ENCODE assay signal across 9 mouse cellular contexts in genomic region chr7:126399548-126399947, GRCm38 (mm10). TPM values are rescaled to one million over a fixed set of nuclear protein-coding genes. Genes with fewer than 3 reads are reported as not detected.
DNase-seq lines count a peak whose midpoint lies in the region; ATAC-seq and TF ChIP-seq lines count a peak whose summit lies in the region.
"Had no signal": no experiment of that assay in that cellular context is flagged by ENCODE, and none has a peak within 500 bp of the region (broad histone marks: within the 10 kb centered on the region; RNA-seq: fewer than 3 reads in every experiment).

No protein-coding gene starts in this region.

- 11% methylated on average over 5 of the region's 5 CpGs for WGBS in midbrain, embryonic 10.5 days
- 11% methylated on average over 5 of the region's 5 CpGs for WGBS in midbrain, embryonic 16.5 days
- WGBS in liver, embryonic 14.5 days (ENCODE audit: insufficient replicate concordance): 4% methylated on average over 5 of the region's 5 CpGs

- TF ChIP-seq EP300 in liver, embryonic 14.5 days (IDR thresholded peaks at IDR 0.05; ENCODE audit: low read depth): no peak

- H3K9me3 ChIP-seq in midbrain, embryonic 10.5 days (replicated peaks): no peaks in the 10 kb centered on the region
- no peaks in the 10 kb centered on the region for H3K9me3 ChIP-seq in midbrain, embryonic 16.5 days (replicated peaks; ENCODE audit: control insufficient read depth, low read length, poor library complexity, severe bottlenecking)
- no peaks in the 10 kb centered on the region for H3K9me3 ChIP-seq in liver, embryonic 14.5 days (ENCODE audit: control insufficient read depth, low read length)

- H3K4me3 ChIP-seq in midbrain, embryonic 10.5 days: no peak overlapping the region
- no peak overlapping the region for H3K4me3 ChIP-seq in midbrain, embryonic 16.5 days (ENCODE audit: low read depth, low read length)
- no peak overlapping the region for H3K4me3 ChIP-seq in liver, embryonic 14.5 days (ENCODE audit: insufficient read depth in 1 of 2, low read depth in 2 of 2, low read length in 2 of 2)

- no peak overlapping the region for H3K4me2 ChIP-seq in midbrain, embryonic 16.5 days (ENCODE audit: low read length)
- H3K4me2 ChIP-seq in liver, embryonic 14.5 days (ENCODE audit: low read depth): no peak overlapping the region

- no peak for ATAC-seq in midbrain, embryonic 16.5 days
- no peak for ATAC-seq in liver, embryonic 14.5 days (ENCODE audit: insufficient read depth)

- H3K4me1 ChIP-seq in midbrain, embryonic 10.5 days: peaks cover 21% of the 10 kb centered on the region
- H3K4me1 ChIP-seq in midbrain, embryonic 16.5 days (ENCODE audit: control insufficient read depth, insufficient read depth, low read length): peaks cover 6% of the 10 kb centered on the region
- H3K4me1 ChIP-seq in liver, embryonic 14.5 days (replicated peaks; ENCODE audit: control insufficient read depth in 2 of 2, insufficient read depth in 2 of 2, low read length in 1 of 2): peaks cover 15 to 17% of the 10 kb centered on the region in 2 experiments

- no peaks in the 10 kb centered on the region for H3K36me3 ChIP-seq in midbrain, embryonic 10.5 days
- no peaks in the 10 kb centered on the region for H3K36me3 ChIP-seq in midbrain, embryonic 16.5 days (ENCODE audit: control insufficient read depth, insufficient read depth, low read length)
- H3K36me3 ChIP-seq in liver, embryonic 14.5 days (replicated peaks; ENCODE audit: control insufficient read depth, insufficient read depth, low read depth): no peaks in the 10 kb centered on the region

- no peaks in the 10 kb centered on the region for H3K27me3 ChIP-seq in midbrain, embryonic 10.5 days (ENCODE audit: low read depth, poor library complexity, severe bottlenecking)
- no peaks in the 10 kb centered on the region for H3K27me3 ChIP-seq in midbrain, embryonic 16.5 days (ENCODE audit: control insufficient read depth, insufficient read depth, low read depth, low read length)
- no peaks in the 10 kb centered on the region for H3K27me3 ChIP-seq in liver, embryonic 14.5 days (ENCODE audit: control insufficient read depth, insufficient read depth, low read length)

- DNase-seq in midbrain, embryonic 10.5 days (ENCODE audit: low spot score): peak; percentile 81
- peak; percentile 87 for DNase-seq in brain, adult 2 months (ENCODE audit: low read depth, low spot score)
- peak; percentile 76 for DNase-seq in forelimb bud, embryonic 11.5 days (ENCODE audit: low read depth, low spot score)
- peak; percentile 92 for DNase-seq in kidney, postnatal 10 days
- DNase-seq in liver, embryonic 14.5 days (ENCODE audit: low read depth in 3 of 3, low spot score in 3 of 3): peak; percentile 47 to 68 (median 68)
- peak; percentile 73 for DNase-seq in right cerebral cortex, adult 18-20 months
- peak; percentile 56 for DNase-seq in urinary bladder, adult 2 months (ENCODE audit: low spot score)

- no peak overlapping the region for H3K9ac ChIP-seq in midbrain, embryonic 16.5 days (ENCODE audit: low read depth, low read length)
- no peak overlapping the region for H3K9ac ChIP-seq in liver, embryonic 14.5 days (replicated peaks)

- peak; percentile 93 for TF ChIP-seq CTCF in liver, embryonic 14.5 days (IDR thresholded peaks at IDR 0.05; ENCODE audit: low read depth)

- no peak overlapping the region for H3K27ac ChIP-seq in midbrain, embryonic 10.5 days (replicated peaks)
- no peak overlapping the region for H3K27ac ChIP-seq in midbrain, embryonic 16.5 days (ENCODE audit: low read length)
- H3K27ac ChIP-seq in liver, embryonic 14.5 days: no peak overlapping the region

RNA-seq across cellular contexts. Expression of gene Nfatc2ip, which starts 3.0 kb away (rescaled TPM):
- polyA plus RNA-seq in midbrain, embryonic 10.5 days (2016; fragmentation: Nextera tagmentation; extraction: Ambion mirVana): 2.6 and 2.8 TPM in 2 replicates
- polyA plus RNA-seq in midbrain, embryonic 16.5 days (2015; fragmentation: Nextera tagmentation; extraction: Ambion mirVana): 2.1 TPM in 2 replicates
- polyA plus RNA-seq in liver, embryonic 14.5 days (2012; rRNA removed): 6.8 and 7.1 TPM in 2 replicates
- 3.0 and 3.1 TPM in 2 replicates for polyA plus RNA-seq in liver, embryonic 14.5 days (2014; fragmentation: Nextera tagmentation; extraction: Ambion mirVana)
- polyA plus RNA-seq in urinary bladder, adult 2 months (2012; rRNA removed): 6.3 and 7.9 TPM in 2 replicates

RNA-seq across cellular contexts. Expression of gene Cd19, which starts 15.1 kb away (rescaled TPM):
- polyA plus RNA-seq in midbrain, embryonic 10.5 days (2016; fragmentation: Nextera tagmentation; extraction: Ambion mirVana): 0.07 and 0.16 TPM in 2 replicates
- polyA plus RNA-seq in midbrain, embryonic 16.5 days (2015; fragmentation: Nextera tagmentation; extraction: Ambion mirVana): not detected in 2 replicates
- 0.30 and 0.35 TPM in 2 replicates for polyA plus RNA-seq in liver, embryonic 14.5 days (2012; rRNA removed)
- 0.34 and 0.64 TPM in 2 replicates for polyA plus RNA-seq in liver, embryonic 14.5 days (2014; fragmentation: Nextera tagmentation; extraction: Ambion mirVana)
- polyA plus RNA-seq in urinary bladder, adult 2 months (2012; rRNA removed): 0.25 and 0.28 TPM in 2 replicates
- polyA plus RNA-seq: heart, embryonic 14.5 days had no signal

RNA-seq across cellular contexts. Expression of gene Spns1, which starts 22.3 kb away (rescaled TPM):
- 67.6 and 68.9 TPM in 2 replicates for polyA plus RNA-seq in midbrain, embryonic 10.5 days (2016; fragmentation: Nextera tagmentation; extraction: Ambion mirVana)
- polyA plus RNA-seq in midbrain, embryonic 16.5 days (2015; fragmentation: Nextera tagmentation; extraction: Ambion mirVana): 87.1 and 92.6 TPM in 2 replicates
- 20.2 and 21.7 TPM in 2 replicates for polyA plus RNA-seq in liver, embryonic 14.5 days (2012; rRNA removed)
- 11.4 and 11.6 TPM in 2 replicates for polyA plus RNA-seq in liver, embryonic 14.5 days (2014; fragmentation: Nextera tagmentation; extraction: Ambion mirVana)
- 72.8 and 82.9 TPM in 2 replicates for polyA plus RNA-seq in urinary bladder, adult 2 months (2012; rRNA removed)

RNA-seq across cellular contexts. Expression of gene Rabep2, which starts 29.0 kb away (rescaled TPM):
- 26.6 and 27.0 TPM in 2 replicates for polyA plus RNA-seq in midbrain, embryonic 10.5 days (2016; fragmentation: Nextera tagmentation; extraction: Ambion mirVana)
- 22.9 and 23.8 TPM in 2 replicates for polyA plus RNA-seq in midbrain, embryonic 16.5 days (2015; fragmentation: Nextera tagmentation; extraction: Ambion mirVana)
- polyA plus RNA-seq in liver, embryonic 14.5 days (2012; rRNA removed): 3.4 and 4.4 TPM in 2 replicates
- 3.1 and 4.6 TPM in 2 replicates for polyA plus RNA-seq in liver, embryonic 14.5 days (2014; fragmentation: Nextera tagmentation; extraction: Ambion mirVana)
- polyA plus RNA-seq in urinary bladder, adult 2 months (2012; rRNA removed): 34.8 and 47.5 TPM in 2 replicates

RNA-seq across cellular contexts. Expression of gene Lat, which starts 30.2 kb away (rescaled TPM):
- polyA plus RNA-seq in midbrain, embryonic 10.5 days (2016; fragmentation: Nextera tagmentation; extraction: Ambion mirVana): 1.6 and 2.6 TPM in 2 replicates
- 0.87 and 1.3 TPM in 2 replicates for polyA plus RNA-seq in midbrain, embryonic 16.5 days (2015; fragmentation: Nextera tagmentation; extraction: Ambion mirVana)
- 7.3 and 7.5 TPM in 2 replicates for polyA plus RNA-seq in liver, embryonic 14.5 days (2012; rRNA removed)
- polyA plus RNA-seq in liver, embryonic 14.5 days (2014; fragmentation: Nextera tagmentation; extraction: Ambion mirVana): 7.6 and 9.2 TPM in 2 replicates
- polyA plus RNA-seq in urinary bladder, adult 2 months (2012; rRNA removed): 2.0 and 2.3 TPM in 2 replicates
